Mouse (Mus musculus) spleen, embryonic (tissue): ENCODE measurements around the gene Itga1.

Source experiments
- CTCF ChIA-PET: fragments of 350-600 bp; sonication (Branson Sonifier 250); formaldehyde crosslinking; loops from one replicate; lab custom pipeline; 2022; lab: Charles Lee

Gene Itga1

DNA sequence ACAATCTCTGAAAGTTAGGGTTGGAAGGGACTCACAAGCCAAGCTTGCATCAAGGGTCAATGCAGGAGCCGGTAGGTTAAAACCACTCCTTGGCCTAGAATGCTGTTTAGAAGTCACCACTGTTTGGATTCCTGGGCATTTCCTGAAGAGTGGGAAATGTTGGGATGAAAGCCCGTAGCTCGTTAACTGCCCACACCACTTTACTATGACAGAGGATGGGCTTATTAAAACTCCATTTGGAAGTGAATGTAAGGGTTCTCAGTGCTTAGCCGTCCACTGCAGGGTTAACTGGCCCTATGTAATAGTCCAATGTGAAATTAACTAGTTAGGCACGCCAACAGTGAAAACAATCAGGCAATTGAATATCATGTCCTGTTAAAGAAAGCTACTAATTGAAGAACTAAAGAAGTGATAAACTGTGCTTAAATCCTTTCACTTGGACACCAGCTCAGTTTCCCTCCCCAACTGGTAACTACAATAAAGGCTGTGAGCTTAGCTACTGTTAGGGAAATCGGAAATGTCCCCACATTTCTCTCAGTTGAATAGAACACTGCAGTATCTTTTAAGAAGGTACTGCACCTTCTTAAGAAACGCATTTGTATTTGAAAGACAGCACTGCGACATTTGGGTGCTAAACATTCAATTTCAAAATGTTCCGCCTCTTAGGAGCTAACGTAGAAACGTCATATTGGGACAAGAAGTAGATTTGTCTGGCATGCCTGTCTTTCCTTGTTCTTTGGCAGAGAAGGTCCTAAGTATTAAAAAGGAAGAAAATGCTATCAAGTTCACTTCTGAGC, 1.2 kb downstream of the Itga1 start:
- CTCF ChIA-PET: no interaction called here

DNA sequence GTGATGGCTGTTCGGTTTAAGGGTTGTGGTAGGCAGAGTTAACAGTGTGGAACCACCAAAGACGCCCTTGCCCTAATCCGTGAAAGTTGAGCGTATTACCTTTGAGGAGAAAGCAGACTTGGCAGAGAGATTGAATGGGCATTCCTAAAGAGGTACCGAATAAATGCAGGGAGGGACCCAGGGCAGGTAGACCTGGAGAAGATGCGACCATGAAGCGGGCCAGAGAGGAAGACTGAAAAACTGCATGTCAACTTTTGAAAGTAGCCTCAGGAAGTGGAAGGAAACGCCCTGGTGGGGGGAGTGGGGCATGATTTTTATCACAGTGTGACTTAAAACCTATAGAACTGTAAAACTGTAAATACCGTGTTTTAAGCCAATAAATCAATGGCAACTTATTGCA, 2.4 kb downstream of the Itga1 start:
- CTCF ChIA-PET: no interaction called here

DNA sequence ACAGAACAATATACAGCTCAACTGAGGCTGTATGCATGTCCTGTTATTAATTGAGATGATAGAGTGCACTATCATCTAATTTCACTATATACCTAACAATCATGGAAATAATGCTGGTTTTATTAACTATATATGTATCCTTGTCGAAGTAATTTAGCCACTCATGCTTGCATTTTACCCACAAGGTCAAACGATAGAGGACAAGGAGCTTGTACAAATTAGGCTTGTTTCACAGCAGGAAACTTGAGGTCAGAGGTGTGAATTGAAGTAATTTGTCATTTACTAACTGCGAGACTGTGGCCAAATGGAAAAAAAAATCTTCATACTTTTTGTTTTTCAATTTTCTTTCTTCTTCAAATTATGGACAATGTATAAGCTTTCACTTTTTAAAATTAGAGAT, 3.5 kb downstream of the Itga1 start:
- CTCF ChIA-PET: interaction anchor here (0.5 kb wide), 1 partner anchor 260 kb away, joined by 3 read pairs; no protein-coding TSS in a partner anchor

DNA sequence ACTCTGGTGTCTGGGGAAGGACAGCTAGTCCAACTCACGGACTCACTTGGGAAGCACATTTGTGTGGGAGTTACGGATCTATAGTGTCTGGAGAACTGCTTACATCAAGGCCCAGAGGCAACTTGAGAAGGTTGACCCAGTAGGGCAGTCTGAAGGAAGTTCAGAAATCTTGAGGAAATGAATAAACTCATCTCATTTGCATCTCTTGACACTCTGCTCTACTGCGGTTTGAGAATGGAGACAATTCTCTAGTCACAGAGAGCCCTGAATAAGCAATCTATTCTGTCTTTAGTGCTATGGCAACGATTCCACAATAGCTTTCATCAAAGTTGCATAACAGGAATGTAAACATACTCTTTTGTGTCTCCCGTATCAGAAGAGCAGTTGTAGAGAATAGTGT, 4.8 kb downstream of the Itga1 start:
- CTCF ChIA-PET: no interaction called here

DNA sequence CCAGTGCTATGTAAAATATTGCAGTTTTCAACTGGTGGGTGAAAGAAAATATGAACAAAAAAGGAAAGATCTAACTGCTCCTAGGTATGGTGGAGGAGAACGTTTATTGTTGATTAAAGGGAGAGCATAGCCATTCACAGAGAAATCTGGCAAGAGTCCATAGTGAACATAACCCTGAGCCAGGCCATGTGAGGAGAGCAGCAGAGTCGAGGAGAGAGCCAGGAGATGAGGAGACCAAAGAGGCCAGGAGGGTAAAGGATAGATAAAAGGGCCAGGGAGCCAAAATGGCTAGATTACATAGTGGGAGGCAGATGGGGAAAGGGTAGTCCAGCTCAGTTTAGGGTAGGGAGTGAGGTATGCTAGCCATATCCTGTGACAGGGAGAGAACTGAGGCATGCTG, 5.5 kb downstream of the Itga1 start:
- CTCF ChIA-PET: no interaction called here

DNA sequence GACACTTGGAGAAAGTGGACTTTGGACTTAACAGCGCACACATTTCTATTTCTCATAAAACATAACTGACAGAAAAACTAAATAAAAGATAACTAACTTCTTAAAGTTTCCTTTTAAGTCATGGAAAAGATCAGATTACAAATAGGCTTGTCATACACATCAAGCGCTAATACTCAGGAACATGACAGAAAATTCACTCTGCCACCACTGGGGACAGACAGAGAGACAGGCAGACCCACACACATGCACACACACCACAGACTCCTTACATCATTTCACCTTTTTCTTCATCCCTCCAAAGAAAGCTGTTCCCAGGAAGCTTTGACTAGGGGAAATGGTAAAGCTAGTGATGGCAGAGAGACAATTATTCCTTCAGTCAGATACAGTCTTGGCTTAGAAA, 6.4 kb downstream of the Itga1 start:
- CTCF ChIA-PET: no interaction called here

DNA sequence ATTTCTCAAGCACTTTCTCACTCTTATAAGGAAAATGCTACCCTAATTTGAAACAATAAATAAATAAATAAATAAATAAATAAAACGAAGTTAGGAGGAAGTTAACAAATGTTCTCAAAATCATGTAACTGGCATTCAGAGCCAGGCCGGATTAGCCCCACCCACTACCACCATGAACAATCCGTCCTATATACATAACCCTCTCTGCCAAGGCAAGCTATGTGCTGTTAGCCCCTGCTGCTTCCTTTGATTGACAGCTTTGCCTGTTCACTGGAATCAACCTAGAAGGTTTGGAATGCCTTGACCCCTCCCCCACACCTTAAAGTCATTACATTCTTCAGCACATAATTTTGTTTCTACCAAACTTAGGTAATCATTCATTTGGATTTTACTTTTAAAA, 10.3 kb downstream of the Itga1 start:
- CTCF ChIA-PET: interaction anchor here (0.6 kb wide), 1 partner anchor 58 kb away, joined by 7 read pairs; no protein-coding TSS in a partner anchor

DNA sequence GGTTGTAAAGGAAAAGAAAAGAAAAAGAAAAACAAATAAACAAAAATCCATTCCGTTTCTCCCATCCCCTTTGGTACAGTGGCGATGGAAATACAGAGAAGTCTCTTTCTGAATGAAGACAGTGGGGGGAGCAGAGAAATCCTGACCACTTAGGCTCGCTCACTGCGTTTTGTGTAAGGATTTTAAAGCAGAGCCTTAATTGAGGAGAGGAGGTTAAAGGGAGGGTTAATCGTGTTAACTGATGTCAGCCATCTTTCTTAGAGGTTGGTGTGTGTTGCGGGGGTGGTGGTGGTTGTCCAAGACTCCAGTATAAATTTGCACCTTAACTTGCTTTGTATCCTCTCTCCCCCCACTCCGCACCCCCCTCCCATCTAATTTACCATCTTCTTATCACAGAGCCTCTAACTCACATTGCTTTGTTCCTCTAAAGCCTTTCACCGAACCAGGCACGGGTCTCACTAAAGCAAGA, 10.8 kb downstream of the Itga1 start:
- CTCF ChIA-PET: no interaction called here

DNA sequence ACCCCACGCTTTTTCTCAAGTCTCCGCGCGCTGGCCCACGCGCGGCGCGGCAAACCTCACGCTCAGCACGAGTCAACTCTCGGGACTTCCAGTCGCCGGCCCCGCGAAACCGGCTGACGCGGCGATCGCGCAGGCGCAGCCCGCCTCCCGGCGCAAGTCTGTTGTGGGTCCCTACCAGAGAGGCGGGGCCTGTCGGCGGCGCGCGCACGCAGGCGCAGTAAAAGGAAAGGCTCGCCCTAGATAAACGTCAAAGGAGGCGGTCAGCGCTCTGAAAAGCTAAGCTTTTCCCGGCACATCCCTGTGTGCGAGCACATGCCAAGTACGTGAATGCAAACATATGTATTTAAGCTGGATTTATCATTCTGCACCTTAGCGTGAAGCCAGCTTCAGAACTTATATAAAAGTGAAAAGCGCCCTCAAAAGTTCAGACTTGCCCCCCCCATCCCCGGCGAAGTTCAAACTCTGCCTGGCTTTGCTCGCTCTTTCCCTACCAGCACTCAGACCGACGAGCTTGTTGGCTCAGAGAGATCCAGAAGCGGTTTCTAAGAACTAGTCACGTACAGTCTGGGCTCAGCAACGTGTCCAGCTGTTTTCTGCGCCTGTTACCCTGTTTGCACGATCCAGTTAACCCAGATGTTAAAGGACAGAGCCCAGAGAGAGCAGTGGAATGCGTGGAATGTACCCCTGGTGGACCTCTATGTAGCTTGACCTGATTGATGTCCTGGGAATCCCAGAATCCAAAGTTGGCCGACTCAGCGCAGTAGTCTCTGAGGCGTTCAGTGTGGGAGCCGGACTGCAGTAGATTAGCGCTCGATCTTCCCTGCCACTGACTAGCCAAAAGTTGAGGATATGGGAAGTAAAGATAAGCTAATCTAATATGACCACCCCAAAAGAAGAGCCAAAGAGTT, 11.4 kb downstream of the Itga1 start, which contains the start of gene Pelo:
TSS of gene Pelo (minus strand) at position 118 of the 908 bp plus-strand sequence.
- CTCF ChIA-PET: no interaction called here

DNA sequence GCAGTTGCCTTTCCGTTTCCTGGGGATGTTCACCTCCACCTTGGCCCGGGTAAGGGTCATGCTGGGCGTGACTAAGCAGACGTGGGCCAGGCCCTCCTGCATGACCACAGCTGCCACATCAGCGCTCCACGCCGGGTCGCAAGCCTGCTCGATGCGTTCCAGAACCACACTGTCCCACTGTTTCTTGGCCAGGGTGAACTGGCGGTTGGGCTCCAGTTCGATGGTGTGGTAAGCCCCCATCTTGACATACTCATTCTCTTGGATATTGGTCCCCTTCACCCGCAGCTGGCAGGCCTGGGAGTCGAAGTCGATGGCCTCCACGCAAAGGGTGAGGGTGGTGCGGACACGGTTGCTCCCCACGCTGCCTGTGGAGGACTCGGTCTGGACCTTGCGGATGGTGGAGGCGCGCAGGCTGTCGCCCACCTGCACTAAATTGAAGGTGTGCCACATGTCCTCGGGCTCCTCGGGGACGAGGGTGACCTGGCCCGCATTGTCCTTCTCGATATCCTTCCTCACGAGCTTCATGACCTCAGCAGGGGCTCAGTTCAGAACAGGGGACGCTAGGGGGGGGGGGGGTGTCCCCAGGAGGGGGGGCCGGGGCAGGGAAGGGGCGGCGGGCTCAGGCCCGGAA, 12.3 kb downstream of the Itga1 start:
- CTCF ChIA-PET: no interaction called here

DNA sequence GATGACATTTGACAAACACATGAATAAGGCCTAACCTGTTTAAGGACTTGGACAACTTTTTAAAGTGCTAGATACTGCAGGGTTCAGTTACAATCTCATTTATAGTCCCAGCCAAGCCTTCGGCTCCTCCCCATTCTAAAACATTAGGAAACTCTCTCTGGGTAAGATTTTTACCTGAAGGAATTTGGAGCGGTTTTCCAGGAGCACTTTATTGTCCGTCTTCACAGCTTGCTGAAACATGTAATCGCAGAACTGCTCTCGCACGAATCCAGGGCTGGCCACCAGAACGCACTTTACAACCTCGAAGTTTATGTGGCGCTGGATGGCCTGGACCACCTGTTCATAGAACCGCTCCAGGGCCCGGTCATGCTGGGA, 12.8 kb downstream of the Itga1 start:
- CTCF ChIA-PET: interaction anchor here (0.6 kb wide), 1 partner anchor 169 kb away, joined by 4 read pairs; no protein-coding TSS in a partner anchor

DNA sequence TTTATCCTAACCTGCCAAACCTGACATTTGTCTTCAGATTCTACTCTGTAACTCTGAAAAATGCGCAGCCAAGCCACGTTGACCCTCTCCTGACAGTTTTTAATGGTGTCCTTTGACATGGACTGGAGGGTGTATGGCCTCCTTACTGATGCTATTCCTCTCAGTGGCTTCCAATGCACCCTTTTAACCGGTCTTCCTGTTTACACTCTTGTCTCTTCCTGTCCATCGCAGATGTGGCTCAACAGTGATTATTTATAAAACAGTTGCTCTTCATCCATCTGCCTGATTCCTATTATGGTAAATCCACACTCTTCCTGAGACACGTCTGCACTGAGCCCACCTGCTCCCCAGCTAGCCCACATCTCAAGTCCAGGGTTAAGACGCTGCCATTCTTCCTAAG, 15.8 kb downstream of the Itga1 start:
- CTCF ChIA-PET: no interaction called here

DNA sequence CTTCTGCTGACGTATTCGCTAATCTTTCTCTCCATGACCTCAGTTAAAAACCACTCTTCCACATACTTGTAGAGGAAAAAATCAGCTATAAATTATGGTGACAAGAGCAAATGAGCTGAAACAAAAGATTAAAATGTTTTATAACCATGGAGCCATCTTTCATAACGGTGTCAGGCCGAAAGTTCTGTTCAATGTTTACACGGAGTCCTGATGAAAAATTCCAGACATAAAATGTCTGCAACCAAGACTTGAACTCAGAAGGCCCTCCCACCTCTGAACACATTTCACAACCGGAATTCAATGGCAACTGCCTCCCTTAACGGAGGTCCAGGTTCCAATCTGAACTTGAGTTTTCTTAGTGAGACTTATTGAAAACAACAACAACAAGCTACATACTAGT, 19.4 kb downstream of the Itga1 start:
- CTCF ChIA-PET: no interaction called here

DNA sequence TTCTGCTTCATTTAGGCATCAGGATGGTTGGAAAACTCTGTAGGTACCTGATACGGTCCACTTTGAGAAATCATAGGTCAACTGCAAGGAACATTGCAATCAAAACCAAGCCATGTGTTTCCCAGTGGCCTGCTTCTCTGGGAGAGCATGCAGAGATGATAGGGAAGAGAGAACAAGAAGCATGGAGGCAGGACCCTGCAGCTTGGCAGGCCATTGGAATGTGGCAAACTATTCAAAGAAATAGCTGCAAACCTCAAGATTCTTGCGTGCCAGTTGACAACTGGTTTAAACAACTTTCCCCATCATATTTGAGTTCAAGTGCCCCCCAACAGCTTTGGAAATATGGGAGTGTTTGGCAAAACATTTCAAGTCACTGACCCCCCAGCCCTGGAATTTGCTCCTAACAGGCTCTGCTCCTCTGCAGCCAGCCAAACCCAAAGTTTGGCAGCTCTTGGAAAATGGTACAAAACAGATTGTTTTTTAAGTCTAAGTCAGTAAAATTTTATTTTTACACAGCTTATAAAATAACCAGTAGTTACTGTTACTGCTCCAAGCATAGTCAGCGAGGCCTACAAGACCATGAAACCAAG, 21.7 kb downstream of the Itga1 start:
- CTCF ChIA-PET: no interaction called here

DNA sequence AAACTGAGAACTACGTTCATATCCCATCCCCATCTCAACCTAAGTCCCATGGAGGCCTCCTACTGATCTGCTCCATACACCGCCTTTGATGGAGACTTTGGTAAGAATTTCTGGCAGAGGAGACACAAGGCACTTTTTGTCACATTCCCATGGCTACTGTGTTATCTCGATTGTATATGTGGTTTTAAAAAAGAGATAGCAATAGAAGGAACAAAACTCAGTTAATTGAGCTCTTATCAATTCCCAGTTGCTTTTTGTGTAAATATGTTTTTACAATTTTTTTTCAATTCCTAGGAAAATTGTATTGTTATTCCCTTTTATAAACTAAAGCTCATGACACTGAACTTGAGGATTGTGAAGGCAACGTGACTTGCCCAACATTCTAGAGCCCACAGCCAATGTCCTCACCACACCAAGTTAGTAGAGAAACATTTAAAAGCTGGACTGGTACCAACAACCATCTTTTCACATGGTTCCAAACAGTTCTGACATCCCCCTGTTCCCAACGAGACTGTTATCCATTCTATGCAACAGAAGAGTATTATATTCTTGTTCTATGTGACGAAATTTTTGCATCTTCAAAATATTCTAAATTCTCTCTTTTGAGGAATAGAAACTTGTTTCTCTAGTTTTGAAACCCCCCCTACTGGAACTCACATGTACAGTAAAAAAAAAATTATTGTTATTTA, 22.6 kb downstream of the Itga1 start:
- CTCF ChIA-PET: no interaction called here

DNA sequence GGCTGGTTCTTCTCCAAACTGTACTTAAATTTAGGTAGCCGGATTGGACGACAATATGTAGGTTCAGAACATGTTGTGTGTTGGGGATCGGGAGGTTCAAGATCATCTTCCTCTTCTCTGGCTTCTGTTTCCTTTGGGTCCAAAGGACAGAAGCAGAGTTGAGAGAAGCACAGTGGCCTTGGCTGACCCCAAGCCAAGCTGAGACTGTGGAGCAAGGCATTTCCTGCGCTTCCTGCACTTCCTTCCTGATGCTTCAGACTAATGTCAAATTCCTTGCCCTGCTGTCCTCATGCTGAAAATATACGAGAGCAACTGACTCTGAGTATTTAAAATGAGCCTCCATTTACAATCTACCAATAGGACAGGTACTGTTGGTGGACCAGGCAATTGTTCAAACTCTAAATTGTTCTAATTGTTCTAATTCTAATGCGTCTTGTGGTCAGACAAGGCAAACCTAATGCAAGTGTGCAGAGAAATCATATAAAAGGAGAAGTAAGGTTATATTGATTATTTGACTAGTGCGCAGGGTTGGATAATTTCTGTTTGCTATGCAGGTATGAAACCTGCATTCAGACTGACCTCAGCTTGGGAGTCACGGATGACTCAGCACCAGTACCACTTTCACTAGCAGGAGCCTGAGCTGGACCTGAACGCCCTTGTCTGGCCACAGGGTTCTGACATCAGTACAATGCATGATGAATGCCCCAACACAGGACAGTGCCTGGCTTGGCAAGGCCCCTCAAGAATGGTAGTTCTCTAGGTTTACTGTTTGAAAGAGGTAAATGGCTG, 24.2 kb downstream of the Itga1 start:
- CTCF ChIA-PET: no interaction called here

DNA sequence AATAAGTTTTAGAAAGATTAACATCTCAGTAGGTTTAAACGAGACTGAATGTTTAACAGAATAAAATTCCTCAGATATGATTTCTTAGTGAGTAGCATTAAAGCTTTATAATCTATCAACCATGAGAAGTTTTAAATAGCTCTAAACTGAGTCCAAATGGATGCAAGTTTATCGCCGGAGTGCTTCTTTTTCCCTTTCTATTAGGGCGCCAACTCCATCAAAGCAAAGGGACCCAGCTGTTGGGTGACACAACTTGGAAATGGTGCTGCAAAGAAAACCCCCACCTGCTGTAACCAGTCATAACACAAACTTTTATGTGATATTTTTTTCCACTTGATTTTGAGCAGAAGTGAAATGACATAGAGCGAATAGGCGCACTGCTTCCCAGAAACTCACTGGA, 29.4 kb downstream of the Itga1 start:
- CTCF ChIA-PET: interaction anchor here (0.7 kb wide), 1 partner anchor 144 kb away, joined by 3 read pairs; no protein-coding TSS in a partner anchor

DNA sequence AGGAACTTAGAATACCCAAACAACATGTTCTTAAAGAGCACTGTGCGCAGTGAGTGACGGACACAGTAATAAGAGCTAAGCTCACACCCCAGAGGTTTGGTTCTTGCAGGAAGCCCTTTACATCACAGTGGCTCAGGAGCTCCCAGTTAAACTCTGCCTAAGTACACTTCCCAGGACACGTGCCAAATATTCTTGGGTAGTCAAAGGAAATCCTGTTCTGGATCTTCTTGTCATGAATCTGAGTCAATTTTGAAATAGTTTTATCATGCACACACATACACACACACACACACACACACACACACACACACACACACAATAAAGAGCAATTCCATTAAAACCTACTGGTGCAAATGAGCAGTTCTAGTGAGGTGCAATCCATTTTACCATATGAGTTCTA, 30.3 kb downstream of the Itga1 start:
- CTCF ChIA-PET: no interaction called here

DNA sequence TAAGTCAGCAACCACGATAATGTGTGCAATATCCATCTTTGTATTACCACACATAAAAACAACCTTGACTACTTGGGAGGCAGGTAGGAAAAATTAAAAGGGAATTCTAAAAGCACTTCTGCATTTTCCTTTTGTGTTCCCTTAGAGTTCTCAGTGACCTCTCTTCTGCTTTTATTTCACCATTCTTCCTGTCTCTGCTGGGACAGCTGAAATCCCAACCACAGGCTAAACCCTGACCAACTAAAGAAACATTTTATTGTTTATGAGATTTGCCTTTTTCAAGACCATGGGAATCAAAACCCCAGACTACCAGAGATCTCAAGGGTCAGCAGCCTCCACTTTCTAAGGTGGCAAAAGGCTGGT, 33.8 kb downstream of the Itga1 start:
- CTCF ChIA-PET: no interaction called here

DNA sequence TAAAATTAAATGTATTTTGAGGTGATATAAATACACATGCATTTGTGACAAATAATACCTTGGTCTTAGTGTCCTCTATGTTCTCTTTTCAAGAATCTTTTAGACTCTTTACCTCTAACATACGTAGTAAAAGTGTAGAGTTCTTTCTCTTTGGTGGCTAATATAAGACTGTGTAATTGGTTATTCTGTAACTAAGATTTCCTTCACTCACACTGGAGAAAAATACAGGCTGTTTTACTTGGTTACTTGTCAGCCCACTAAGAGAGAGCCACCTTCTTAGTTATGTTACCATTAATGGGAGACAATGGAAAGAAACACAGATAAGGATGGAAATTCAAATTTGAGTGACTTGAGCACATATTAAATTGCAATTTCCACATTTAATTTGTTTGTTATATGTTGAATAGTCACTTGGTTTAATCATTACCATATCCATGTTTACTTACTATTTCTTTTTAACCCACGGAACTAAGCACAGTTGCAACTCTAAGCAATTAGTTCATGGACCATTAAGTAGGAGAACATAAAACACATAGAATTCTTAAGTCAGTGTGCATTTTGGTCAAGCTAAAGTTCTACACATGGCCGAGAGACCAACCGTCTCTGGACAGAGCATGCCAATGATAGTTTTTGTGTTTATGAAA, 34.3 kb downstream of the Itga1 start:
- CTCF ChIA-PET: no interaction called here
